Mouse (Mus musculus): ENCODE results near the gene Mllt1.

DNA sequence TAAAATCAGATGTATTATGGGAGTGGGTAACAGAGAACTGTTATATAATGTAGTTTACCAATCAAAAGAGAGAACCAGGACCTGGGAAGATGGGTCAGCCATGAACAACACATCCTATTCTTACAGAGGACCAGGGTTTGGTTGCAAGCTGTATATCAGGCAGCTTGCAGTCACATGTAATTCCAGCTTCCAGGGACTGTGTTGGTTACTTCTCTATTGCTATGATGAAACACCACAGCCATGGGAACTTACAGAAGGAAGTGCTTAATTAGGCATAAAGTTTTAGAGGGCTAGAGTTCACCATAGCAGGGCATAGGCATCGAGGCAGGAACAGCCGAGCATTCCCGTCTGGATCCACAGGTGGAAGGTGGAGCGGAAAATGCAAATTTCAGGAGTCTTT is 3.5 kb upstream of the Mllt1 start:
- no peak for TF ChIP-seq CTCF (conservative IDR thresholded peaks at IDR 0.05; ENCODE audit: low read length)
- no peak for TF ChIP-seq POU5F1 (IDR thresholded peaks at IDR 0.05; ENCODE audit: borderline replicate concordance, low read length)
- TF ChIP-seq NANOG (IDR thresholded peaks at IDR 0.05; ENCODE audit: borderline replicate concordance, low read length), result no peak
